In the genomic region with DNA sequence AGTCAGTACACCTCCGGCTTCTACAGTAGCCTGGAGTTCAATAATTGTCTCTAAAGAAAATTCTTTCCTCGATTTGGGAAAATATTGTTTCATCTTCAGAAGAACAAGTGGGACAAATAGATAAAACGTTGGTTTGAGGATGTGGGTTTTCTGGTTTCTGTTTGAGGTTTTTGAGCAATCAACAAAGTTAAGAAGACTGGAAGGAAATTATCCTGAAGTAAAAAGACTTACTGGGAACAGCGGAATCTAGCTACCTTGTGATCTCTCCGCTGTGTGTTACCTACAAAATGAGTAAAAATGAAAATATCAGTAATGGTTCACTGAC, we compare ENCODE assay signal across 8 mouse cellular contexts. TPM values are rescaled to one million over a fixed set of nuclear protein-coding genes. Genes with fewer than 3 reads are reported as not detected.
DNase-seq lines count a peak whose midpoint lies in the region; ATAC-seq lines count a peak whose summit lies in the region.

No protein-coding gene starts in this region.

- peak overlapping the region; percentile 87 for H3K4me3 ChIP-seq in neural tube, embryonic 11.5 days (ENCODE audit: low read depth, low read length)
- H3K4me3 ChIP-seq in limb, embryonic 15.5 days = peak overlapping the region; percentile 95
- H3K4me3 ChIP-seq in stomach, embryonic 16.5 days (replicated peaks; ENCODE audit: low read length) = peak overlapping the region; percentile 77

- ATAC-seq in neural tube, embryonic 11.5 days (ENCODE audit: insufficient read depth, low FRiP score, low TSS enrichment) = no peak
- ATAC-seq in limb, embryonic 15.5 days (ENCODE audit: insufficient number of reproducible peaks, low FRiP score, low TSS enrichment, low read depth) = no peak
- no peak for ATAC-seq in stomach, embryonic 16.5 days (ENCODE audit: insufficient read depth, low FRiP score)

- peak overlapping the region; percentile 96; the same call in 1 of the 2 replicates for H3K27ac ChIP-seq in neural tube, embryonic 11.5 days (ENCODE audit: low read depth, low read length)
- H3K27ac ChIP-seq in limb, embryonic 15.5 days = peak overlapping the region; percentile 93
- H3K27ac ChIP-seq in stomach, embryonic 16.5 days (ENCODE audit: low read length) = peak overlapping the region; percentile 93

- peak; percentile 27 for DNase-seq in cerebellum, adult 9-10 months
- no peak for DNase-seq in cerebellum, adult 11-12 months
- no peak for DNase-seq in neural tube, embryonic 11.5 days (ENCODE audit: low spot score)
- no peak for DNase-seq in neural tube, embryonic 10.5 days (ENCODE audit: extremely low spot score, low spot score)
- DNase-seq in left cerebral cortex, postnatal 10 days (ENCODE audit: extremely low spot score in 1 of 2, low spot score in 2 of 2) = no peak
- no peak for DNase-seq in cerebellum, adult 18-20 months

- no peaks in the 10 kb centered on the region for H3K9me3 ChIP-seq in neural tube, embryonic 11.5 days (ENCODE audit: control insufficient read depth, low read length)
- no peaks in the 10 kb centered on the region for H3K9me3 ChIP-seq in limb, embryonic 15.5 days
- H3K9me3 ChIP-seq in stomach, embryonic 16.5 days (replicated peaks; ENCODE audit: control insufficient read depth, low read length) = no peaks in the 10 kb centered on the region

- peak overlapping the region; percentile 60 for H3K4me2 ChIP-seq in neural tube, embryonic 11.5 days (ENCODE audit: low read depth)
- peak overlapping the region; percentile 58 for H3K4me2 ChIP-seq in limb, embryonic 15.5 days
- H3K4me2 ChIP-seq in stomach, embryonic 16.5 days (ENCODE audit: low read depth, low read length) = peak overlapping the region; percentile 61

- intact Hi-C loops in left cerebral cortex, postnatal 10 days (cut with DNase I) = loop anchor here (5.0 kb wide), 1 partner anchor 170 kb away; no protein-coding TSS in a partner anchor

- H3K9ac ChIP-seq in neural tube, embryonic 11.5 days (ENCODE audit: low read length) = peak overlapping the region; percentile 61
- no peak overlapping the region; the same call in 1 of the 2 replicates for H3K9ac ChIP-seq in limb, embryonic 15.5 days
- H3K9ac ChIP-seq in stomach, embryonic 16.5 days (ENCODE audit: low read length) = peak overlapping the region; percentile 78

- WGBS in neural tube, embryonic 11.5 days = 31% methylated on average over 5 of the region's 5 CpGs
- WGBS in limb, embryonic 15.5 days = 24% methylated on average over 5 of the region's 5 CpGs
- WGBS in stomach, embryonic 16.5 days = 23% methylated on average over 5 of the region's 5 CpGs

- no peaks in the 10 kb centered on the region for H3K27me3 ChIP-seq in neural tube, embryonic 11.5 days (ENCODE audit: control insufficient read depth, insufficient read depth, low read length)
- H3K27me3 ChIP-seq in limb, embryonic 15.5 days = no peaks in the 10 kb centered on the region
- H3K27me3 ChIP-seq in stomach, embryonic 16.5 days (ENCODE audit: control insufficient read depth, insufficient read depth, low read length) = no peaks in the 10 kb centered on the region

- H3K4me1 ChIP-seq in neural tube, embryonic 11.5 days (ENCODE audit: control insufficient read depth, insufficient read depth, low read length) = peaks cover 6% of the 10 kb centered on the region; the same call in 1 of the 2 replicates
- peaks cover 6% of the 10 kb centered on the region for H3K4me1 ChIP-seq in limb, embryonic 15.5 days
- peaks cover 3% of the 10 kb centered on the region; the same call in 1 of the 2 replicates for H3K4me1 ChIP-seq in stomach, embryonic 16.5 days (ENCODE audit: control insufficient read depth, insufficient read depth, low read length)

- H3K36me3 ChIP-seq in neural tube, embryonic 11.5 days (ENCODE audit: control insufficient read depth, insufficient read depth, low read length) = no peaks in the 10 kb centered on the region
- no peaks in the 10 kb centered on the region for H3K36me3 ChIP-seq in limb, embryonic 15.5 days
- no peaks in the 10 kb centered on the region for H3K36me3 ChIP-seq in stomach, embryonic 16.5 days (ENCODE audit: control insufficient read depth, insufficient read depth, low read length)

RNA-seq across cellular contexts. Expression of a gene that starts 0.7 kb away (rescaled TPM):
- polyA plus RNA-seq in neural tube, embryonic 11.5 days (2014; fragmentation: Nextera tagmentation; extraction: Ambion mirVana) = 28.3 and 30.2 TPM in 2 replicates
- 14.2 and 19.0 TPM in 2 replicates for polyA plus RNA-seq in limb, embryonic 15.5 days (2015; fragmentation: Nextera tagmentation; extraction: Ambion mirVana)
- polyA plus RNA-seq in stomach, embryonic 16.5 days (2015; fragmentation: Nextera tagmentation; extraction: Ambion mirVana) = 12.4 and 13.7 TPM in 2 replicates
- total RNA-seq in left cerebral cortex, postnatal 10 days (2021) = 10 to 100 TPM; 25.8 to 26.8 TPM
